Mouse (Mus musculus): ENCODE measurements around the gene Smad6. TPM values are rescaled to one million over a fixed set of nuclear protein-coding genes. Genes with fewer than 3 reads are reported as not detected.

Smad6 gene
- polyA plus RNA-seq, 1 experiment from 2014 or later: 13.4 TPM

DNA sequence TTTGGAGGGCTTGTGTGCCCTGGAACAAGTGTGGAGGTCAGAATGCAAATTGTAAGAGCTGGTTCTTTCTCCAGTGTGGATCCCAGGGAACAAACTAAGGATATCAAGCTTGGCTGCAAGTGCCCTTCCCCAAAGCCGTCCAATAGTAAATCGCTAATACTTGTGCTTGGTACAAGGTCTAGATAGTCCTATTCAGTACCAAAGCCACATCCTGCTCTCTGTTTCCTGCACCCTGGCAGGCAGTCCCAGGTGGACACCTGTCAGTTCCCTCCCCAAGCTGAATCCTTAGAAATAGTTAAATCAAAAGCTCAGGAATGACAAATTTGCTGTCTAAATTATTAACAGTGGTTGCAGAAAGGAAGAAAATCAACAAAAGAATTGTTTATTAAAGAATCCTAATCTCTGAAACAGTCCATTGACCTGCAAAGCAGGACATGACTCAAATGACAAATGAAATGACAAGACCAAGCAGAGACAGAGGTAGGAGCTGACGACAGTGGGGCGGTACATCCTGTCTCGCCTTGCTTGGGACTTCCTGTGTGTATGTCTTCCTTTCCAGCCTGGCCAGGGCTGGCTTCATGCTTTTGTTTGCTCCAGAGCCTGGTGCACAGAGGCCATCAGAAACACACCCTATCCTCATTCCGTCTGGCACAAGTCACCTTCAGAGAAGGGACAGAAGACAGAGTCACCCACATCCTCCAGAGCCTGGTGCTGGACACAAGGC, 8.2 kb upstream of the Smad6 start:
- Histone ChIP-seq H3K36me3 (ENCODE audit: insufficient read depth, low read length) (no peaks in the 10 kb centered on the region), H3K9ac (replicated peaks; ENCODE audit: low read depth) (no peak overlapping the region), H3K4me1 (ENCODE audit: insufficient read depth, low read depth, low read length) (no peaks in the 10 kb centered on the region), H3K27me3 (replicated peaks; ENCODE audit: insufficient read depth, low read length) (no peaks in the 10 kb centered on the region), H3K9me3 (ENCODE audit: low read length) (no peaks in the 10 kb centered on the region), H3K4me3 (ENCODE audit: low read depth, low read length) (no peak overlapping the region), H3K4me2 (replicated peaks; ENCODE audit: low read depth, low read length) (no peak overlapping the region), H3K27ac (ENCODE audit: low read length) (peak overlapping the region; percentile 65)
- TF ChIP-seq EP300 (IDR thresholded peaks at IDR 0.05) (peak; percentile 99), CTCF (IDR thresholded peaks at IDR 0.05) (no peak)
- ATAC-seq: peak; percentile 95
- DNase-seq (ENCODE audit: low spot score): peak; percentile 72
- WGBS: 51% methylated on average over 6 of the region's 6 CpGs

GRCm38 (mm10) chr9:64025565-64025964, 3.7 kb upstream of the Smad6 start:
- no peak overlapping the region for H3K27ac ChIP-seq (ENCODE audit: low read length)

GRCm38 (mm10) chr9:64024976-64025375, 3.1 kb upstream of the Smad6 start:
- ATAC-seq (no peak), DNase-seq (ENCODE audit: low spot score) (peak; percentile 28)
- Histone ChIP-seq H3K27ac (ENCODE audit: low read length) (no peak overlapping the region), H3K9ac (replicated peaks; ENCODE audit: low read depth) (no peak overlapping the region), H3K4me3 (ENCODE audit: low read depth, low read length) (no peak overlapping the region), H3K36me3 (ENCODE audit: insufficient read depth, low read length) (no peaks in the 10 kb centered on the region), H3K27me3 (replicated peaks; ENCODE audit: insufficient read depth, low read length) (no peaks in the 10 kb centered on the region), H3K4me1 (ENCODE audit: insufficient read depth, low read depth, low read length) (0 out of 2 replicates have a peak, but pooled peaks cover 4% of the 10 kb centered on the region), H3K4me2 (replicated peaks; ENCODE audit: low read depth, low read length) (no peak overlapping the region), H3K9me3 (ENCODE audit: low read length) (no peaks in the 10 kb centered on the region)
- whole genome bisulfite sequencing: 18% methylated on average over 2 of the region's 2 CpGs
- TF ChIP-seq EP300 (IDR thresholded peaks at IDR 0.05) (no peak), CTCF (IDR thresholded peaks at IDR 0.05) (peak; percentile 61)

More at GRCm38 (mm10) chr9:64025565-64025964, 3.7 kb upstream of the Smad6 start:
- H3K4me2 ChIP-seq (replicated peaks; ENCODE audit: low read depth, low read length): no peak overlapping the region
- peak; percentile 76 for DNase-seq (ENCODE audit: low spot score)
- 0 out of 2 replicates have a peak, but pooled peaks cover 4% of the 10 kb centered on the region for H3K4me1 ChIP-seq (ENCODE audit: insufficient read depth, low read depth, low read length)
- H3K9ac ChIP-seq (replicated peaks; ENCODE audit: low read depth): no peak overlapping the region
- no peaks in the 10 kb centered on the region for H3K9me3 ChIP-seq (ENCODE audit: low read length)
- no peak overlapping the region for H3K4me3 ChIP-seq (ENCODE audit: low read depth, low read length)
- 7% methylated on average over 3 of the region's 3 CpGs for WGBS
- no peaks in the 10 kb centered on the region for H3K36me3 ChIP-seq (ENCODE audit: insufficient read depth, low read length)
- no peak for ATAC-seq
- TF ChIP-seq CTCF (IDR thresholded peaks at IDR 0.05) (peak; percentile 83), EP300 (IDR thresholded peaks at IDR 0.05) (no peak)
- H3K27me3 ChIP-seq (replicated peaks; ENCODE audit: insufficient read depth, low read length): no peaks in the 10 kb centered on the region

DNA sequence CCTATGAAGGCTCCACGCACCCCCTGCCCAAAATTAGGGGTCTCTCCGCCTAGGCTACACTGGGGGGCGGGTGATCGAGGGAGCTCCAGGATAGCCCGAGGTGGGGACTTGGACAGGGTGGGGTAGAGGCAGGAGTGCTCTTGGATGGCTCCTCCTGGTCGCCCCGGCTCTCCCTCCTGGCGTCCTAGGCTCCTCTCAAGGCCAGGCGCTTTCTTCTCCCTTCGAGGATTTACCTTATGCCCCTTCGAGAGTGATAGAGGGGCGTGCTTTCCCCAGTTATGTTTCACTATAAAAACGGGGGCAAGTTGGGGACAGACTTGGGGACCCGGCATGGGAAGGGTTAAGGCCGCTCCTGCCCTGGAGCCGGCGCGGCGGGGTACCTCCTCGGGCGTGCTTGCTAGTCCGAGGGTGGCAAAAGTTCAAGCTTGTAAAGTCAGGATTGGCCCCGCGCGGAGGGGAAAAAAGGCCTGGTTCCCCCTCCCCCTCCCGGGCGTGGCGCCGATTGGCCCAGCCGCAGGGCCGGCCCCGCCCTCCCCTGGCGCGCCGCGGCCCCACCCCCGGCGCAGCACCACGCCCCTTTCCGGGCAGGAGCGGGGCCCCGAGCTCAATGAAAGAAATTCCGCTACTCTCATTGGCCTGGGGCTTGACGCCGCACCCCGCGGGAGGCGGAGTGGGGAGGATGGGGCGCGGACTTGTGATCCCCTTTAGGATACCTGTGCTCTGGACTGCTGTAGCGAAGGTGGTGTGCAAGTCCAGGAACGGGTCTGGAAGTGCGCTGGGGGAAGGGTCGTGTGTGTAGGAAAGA, 905 bp upstream of the Smad6 start:
- no peak for TF ChIP-seq CTCF (IDR thresholded peaks at IDR 0.05)
- peak; percentile 70 for TF ChIP-seq EP300 (IDR thresholded peaks at IDR 0.05)
- ATAC-seq (peak; percentile 78), DNase-seq (ENCODE audit: low spot score) (peak; percentile 100)
- Histone ChIP-seq H3K9me3 (ENCODE audit: low read length) (no peaks in the 10 kb centered on the region), H3K4me3 (ENCODE audit: low read depth, low read length) (peak overlapping the region; percentile 84), H3K36me3 (ENCODE audit: insufficient read depth, low read length) (no peaks in the 10 kb centered on the region), H3K4me1 (ENCODE audit: insufficient read depth, low read depth, low read length) (0 out of 2 replicates have a peak, but pooled peaks cover 8% of the 10 kb centered on the region), H3K27me3 (replicated peaks; ENCODE audit: insufficient read depth, low read length) (no peaks in the 10 kb centered on the region), H3K27ac (ENCODE audit: low read length) (peak overlapping the region; percentile 94), H3K4me2 (replicated peaks; ENCODE audit: low read depth, low read length) (peak overlapping the region; percentile 86), H3K9ac (replicated peaks; ENCODE audit: low read depth) (peak overlapping the region; percentile 70)
- 0% methylated on average over 53 of the region's 54 CpGs for WGBS

DNA sequence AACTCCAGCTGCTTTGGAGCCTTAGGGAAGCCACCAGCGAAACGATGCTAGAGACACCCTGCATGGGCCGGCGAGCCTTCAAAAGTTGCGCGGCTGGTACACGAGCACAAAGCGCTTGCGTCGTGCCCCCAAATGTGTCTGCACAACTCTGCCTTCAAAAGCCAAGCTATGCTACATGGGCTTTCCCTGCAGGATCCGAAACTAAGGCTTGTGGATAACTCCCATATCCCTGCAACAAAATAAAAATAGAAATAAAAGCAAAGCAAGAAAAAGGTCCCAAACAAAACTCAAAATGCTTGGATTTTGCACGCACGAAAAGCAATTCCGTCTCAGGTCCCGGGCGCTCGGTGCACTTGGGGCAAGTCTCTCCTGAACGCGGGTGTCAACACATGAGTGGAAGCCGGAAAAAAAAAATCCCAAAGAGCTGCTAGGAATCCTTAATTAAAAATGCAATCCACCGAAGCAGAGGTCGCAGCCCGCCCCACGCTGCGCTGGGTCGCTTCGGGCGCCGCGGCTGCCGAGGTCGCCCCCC, 474 bp downstream of the Smad6 start:
- H3K36me3 ChIP-seq (ENCODE audit: insufficient read depth, low read length): 0 out of 2 replicates have a peak, but pooled peaks cover 3% of the 10 kb centered on the region
- TF ChIP-seq CTCF (IDR thresholded peaks at IDR 0.05): no peak
- TF ChIP-seq EP300 (IDR thresholded peaks at IDR 0.05): no peak

More for the DNA sequence above, 474 bp downstream of the Smad6 start:
- under 1% methylated on average over 29 of the region's 32 CpGs for WGBS
- H3K27ac ChIP-seq (ENCODE audit: low read length): peak overlapping the region; percentile 94
- ATAC-seq (no peak), DNase-seq (ENCODE audit: low spot score) (peak; percentile 49)
- H3K4me1 ChIP-seq (ENCODE audit: insufficient read depth, low read depth, low read length): peaks cover 13% of the 10 kb centered on the region; the same call in 1 of the 2 replicates
- no peaks in the 10 kb centered on the region for H3K9me3 ChIP-seq (ENCODE audit: low read length)
- H3K9ac ChIP-seq (replicated peaks; ENCODE audit: low read depth): peak overlapping the region; percentile 89
- H3K27me3 ChIP-seq (replicated peaks; ENCODE audit: insufficient read depth, low read length): no peaks in the 10 kb centered on the region
- H3K4me2 ChIP-seq (replicated peaks; ENCODE audit: low read depth, low read length): peak overlapping the region; percentile 86
- peak overlapping the region; percentile 84 for H3K4me3 ChIP-seq (ENCODE audit: low read depth, low read length)

Measured in lung, postnatal 0 days (tissue).